Mouse (Mus musculus) left cerebral cortex, adult 2 months (tissue): ENCODE results near the gene D430041D05Rik. TPM values are rescaled to one million over a fixed set of nuclear protein-coding genes. Genes with fewer than 3 reads are reported as not detected.

ENCODE experiments used
- DNase-seq, 2 experiments: peaks; one replicate each; pipeline ENCODE4 v3.0.0; 2021 to 2022; ENCODE audit warnings: low spot score in 2 of 2, mixed read lengths in 1 of 2; ENCODE audit errors: extremely low spot score in 1 of 2
- H3K27ac ChIP-seq: fragments of 200-600 bp; 2 replicates; pipeline ENCODE4 v1.8.1; 2022
- H3K4me3 ChIP-seq: fragments of 200-600 bp; 2 replicates; pipeline ENCODE4 v1.8.1; 2022
- CTCF ChIP-seq: fragments of 200-600 bp; IDR thresholded peaks from 2 replicates; pipeline ENCODE4 v1.8.1; 2022; ENCODE audit warnings: antibody characterized with exemption, mild to moderate bottlenecking, moderate library complexity
- intact Hi-C: fragments of 180-260 bp; cut with DNase I; formaldehyde crosslinking; loops from one replicate; pipeline ENCODE4 v1.15.1; 2025
- total RNA-seq, 2 experiments: library from RNA; stranded (reverse); gene quantifications; 2 replicates each; pipeline ENCODE4 v1.2.3; 2021

The D430041D05Rik gene
- total RNA-seq, 2 experiments from 2014 or later: 121 to 123 TPM

- DNase-seq: no peak
- Histone ChIP-seq H3K27ac (no peak overlapping the region), H3K4me3 (no peak overlapping the region)
- TF ChIP-seq CTCF: no peak
- intact Hi-C loops: no loop called here
These were observed 6.8 kb downstream of the D430041D05Rik start for GRCm38 (mm10) chr2:104404036-104404435.

GRCm38 (mm10) chr2:104398651-104399290 lies 12.0 kb downstream of the D430041D05Rik start:
- H3K4me3 ChIP-seq: no peak overlapping the region
- intact Hi-C loops: no loop called here
- no peak overlapping the region for H3K27ac ChIP-seq
- TF ChIP-seq CTCF: no peak
- no peak for DNase-seq

GRCm38 (mm10) chr2:104395961-104396360 lies 14.9 kb downstream of the D430041D05Rik start:
- TF ChIP-seq CTCF: no peak
- intact Hi-C loops: no loop called here

GRCm38 (mm10) chr2:104394769-104395168 lies 16.0 kb downstream of the D430041D05Rik start:
- no peak overlapping the region for H3K4me3 ChIP-seq
- no peak for TF ChIP-seq CTCF
- DNase-seq: no peak
- no peak overlapping the region for H3K27ac ChIP-seq
- intact Hi-C loops: no loop called here

More at GRCm38 (mm10) chr2:104395961-104396360, 14.9 kb downstream of the D430041D05Rik start:
- Histone ChIP-seq H3K27ac (no peak overlapping the region), H3K4me3 (no peak overlapping the region)
- no peak for DNase-seq

GRCm38 (mm10) chr2:104392700-104393312 lies 18.0 kb downstream of the D430041D05Rik start:
- intact Hi-C loops: no loop called here
- Histone ChIP-seq H3K27ac (no peak overlapping the region), H3K4me3 (no peak overlapping the region)
- no peak for TF ChIP-seq CTCF
- DNase-seq: no peak

GRCm38 (mm10) chr2:104389231-104389630 lies 21.6 kb downstream of the D430041D05Rik start:
- H3K27ac ChIP-seq: no peak overlapping the region
- intact Hi-C loops: no loop called here
- no peak overlapping the region for H3K4me3 ChIP-seq
- DNase-seq: no peak
- TF ChIP-seq CTCF: no peak

GRCm38 (mm10) chr2:104385941-104386340 lies 24.9 kb downstream of the D430041D05Rik start:
- TF ChIP-seq CTCF: no peak
- Histone ChIP-seq H3K4me3 (no peak overlapping the region), H3K27ac (no peak overlapping the region)
- intact Hi-C loops: no loop called here
- no peak for DNase-seq

GRCm38 (mm10) chr2:104383589-104383988 lies 27.2 kb downstream of the D430041D05Rik start:
- intact Hi-C loops: no loop called here
- no peak for TF ChIP-seq CTCF
- H3K4me3 ChIP-seq: no peak overlapping the region
- no peak overlapping the region for H3K27ac ChIP-seq
- no peak for DNase-seq

- Histone ChIP-seq H3K4me3 (no peak overlapping the region), H3K27ac (no peak overlapping the region)
- no peak for DNase-seq
- no peak for TF ChIP-seq CTCF
- intact Hi-C loops: no loop called here
These were observed 28.0 kb downstream of the D430041D05Rik start for GRCm38 (mm10) chr2:104382813-104383212.

- intact Hi-C loops: no loop called here
- Histone ChIP-seq H3K4me3 (no peak overlapping the region), H3K27ac (no peak overlapping the region)
- TF ChIP-seq CTCF: no peak
- no peak for DNase-seq
These were observed 31.5 kb downstream of the D430041D05Rik start for GRCm38 (mm10) chr2:104379304-104379703.

- Histone ChIP-seq H3K4me3 (no peak overlapping the region), H3K27ac (no peak overlapping the region)
- intact Hi-C loops: no loop called here
- no peak for DNase-seq
- no peak for TF ChIP-seq CTCF
These were observed 32.0 kb downstream of the D430041D05Rik start for GRCm38 (mm10) chr2:104378791-104379190.

GRCm38 (mm10) chr2:104377990-104378389 lies 32.8 kb downstream of the D430041D05Rik start:
- no peak overlapping the region for H3K4me3 ChIP-seq
- intact Hi-C loops: no loop called here
- H3K27ac ChIP-seq: no peak overlapping the region
- no peak for DNase-seq
- TF ChIP-seq CTCF: no peak; the same call in 1 of the 2 replicates

- DNase-seq: no peak
- intact Hi-C loops: no loop called here
- no peak for TF ChIP-seq CTCF
- H3K4me3 ChIP-seq: no peak overlapping the region
- no peak overlapping the region for H3K27ac ChIP-seq
These were observed 38.7 kb downstream of the D430041D05Rik start for GRCm38 (mm10) chr2:104372156-104372555.
